Mouse (Mus musculus) right cerebral cortex, postnatal 25 days (tissue): Measurements from ENCODE around the gene Tmem132a.

Source experiments
- DNase-seq: peaks from one replicate; pipeline ENCODE4 v3.0.0; 2022

Gene Tmem132a

GRCm38 (mm10) chr19:10829436-10830175 lies 40.1 kb downstream of the Tmem132a start, which contains the start of gene Cd6:
Gene Cd6 (minus strand): TSS chr19:10830058.
- no peak for DNase-seq

- no peak for DNase-seq
These were observed 41.4 kb downstream of the Tmem132a start for GRCm38 (mm10) chr19:10828321-10828720.

- DNase-seq = no peak
These were observed 45.7 kb downstream of the Tmem132a start for GRCm38 (mm10) chr19:10824061-10824460.

GRCm38 (mm10) chr19:10822534-10822933 lies 47.2 kb downstream of the Tmem132a start:
- no peak for DNase-seq

GRCm38 (mm10) chr19:10821319-10821718 lies 48.4 kb downstream of the Tmem132a start:
- DNase-seq = no peak

GRCm38 (mm10) chr19:10818217-10818946 lies 51.4 kb downstream of the Tmem132a start:
- DNase-seq = no peak

- no peak for DNase-seq
These were observed 53.3 kb downstream of the Tmem132a start for GRCm38 (mm10) chr19:10816462-10816861.

GRCm38 (mm10) chr19:10815871-10816270 lies 53.9 kb downstream of the Tmem132a start:
- no peak for DNase-seq

- DNase-seq = no peak
These were observed 55.8 kb downstream of the Tmem132a start for GRCm38 (mm10) chr19:10813905-10814304.

GRCm38 (mm10) chr19:10813039-10813438 lies 56.7 kb downstream of the Tmem132a start:
- no peak for DNase-seq

- DNase-seq = no peak
These were observed 58.3 kb downstream of the Tmem132a start for GRCm38 (mm10) chr19:10811471-10811870.

GRCm38 (mm10) chr19:10810176-10810492 lies 59.6 kb downstream of the Tmem132a start:
- DNase-seq = no peak

- DNase-seq = peak; percentile 76
These were observed 60.1 kb downstream of the Tmem132a start for GRCm38 (mm10) chr19:10809428-10810175.

- no peak for DNase-seq
These were observed 61.1 kb downstream of the Tmem132a start for GRCm38 (mm10) chr19:10808524-10809233.
